Mouse (Mus musculus) cortical plate, adult 2 months (tissue): ENCODE data around the gene Epb42.

Experiments
- CTCF ChIP-seq: fragments of 200-500 bp; IDR thresholded peaks from 2 replicates; pipeline ENCODE4 v1.5.1; 2011; ENCODE audit warnings: mild to moderate bottlenecking, control low read depth, low read length; ENCODE audit not compliant: insufficient read depth; ENCODE audit errors: extremely low read depth
- POLR2A ChIP-seq: fragments of 200-500 bp; IDR thresholded peaks from 2 replicates; pipeline ENCODE4 v1.6.1; 2011; ENCODE audit warnings: mild to moderate bottlenecking, low read length, control low read depth; ENCODE audit not compliant: insufficient read depth; ENCODE audit errors: extremely low read depth

- no peak for TF ChIP-seq POLR2A
- TF ChIP-seq CTCF: no peak
Observed at GRCm38 (mm10) chr2:121057997-121058396, 21.1 kb upstream of the Epb42 start.
